Mouse (Mus musculus) midbrain, embryonic 13.5 days (tissue): ENCODE data around the gene Dlk2. TPM values are rescaled to one million over a fixed set of nuclear protein-coding genes. Genes with fewer than 3 reads are reported as not detected.
A peak's percentile ranks its signal among the peaks of the same experiment; 100 is the strongest.

Source experiments
- ATAC-seq: fragments of 200-750 bp; cut with Nextera tagmentation; 2 replicates; pipeline ENCODE4 v1.8.0; 2017; ENCODE audit warnings: mild to moderate bottlenecking, moderate TSS enrichment, moderate library complexity
- H3K27ac ChIP-seq: fragments of 300-500 bp; sonication (generic); 2 replicates; pipeline ENCODE4 v1.5.1; 2015; ENCODE audit warnings: inconsistent platforms, mild to moderate bottlenecking, moderate library complexity
- H3K27me3 ChIP-seq: fragments of 300-500 bp; sonication (generic); 2 replicates; pipeline ENCODE4 v1.6.1; 2015; ENCODE audit warnings: mild to moderate bottlenecking, inconsistent platforms
- H3K36me3 ChIP-seq: fragments of 300-500 bp; sonication (generic); 2 replicates; pipeline ENCODE4 v1.6.1; 2015; ENCODE audit warnings: mild to moderate bottlenecking, inconsistent platforms
- H3K4me1 ChIP-seq: fragments of 300-500 bp; sonication (generic); replicated peaks from 2 replicates; pipeline ENCODE4 v1.6.1; 2015; ENCODE audit warnings: inconsistent platforms
- H3K4me2 ChIP-seq: fragments of 300-500 bp; sonication (generic); replicated peaks from 2 replicates; pipeline ENCODE4 v1.6.1; 2015; ENCODE audit warnings: moderate library complexity, mild to moderate bottlenecking, inconsistent platforms
- H3K4me3 ChIP-seq: fragments of 300-500 bp; sonication (generic); replicated peaks from 2 replicates; pipeline ENCODE4 v1.5.1; 2015; ENCODE audit warnings: mild to moderate bottlenecking, inconsistent platforms
- H3K9ac ChIP-seq: fragments of 300-500 bp; sonication (generic); replicated peaks from 2 replicates; pipeline ENCODE4 v1.6.1; 2015; ENCODE audit warnings: mild to moderate bottlenecking, inconsistent platforms
- H3K9me3 ChIP-seq: fragments of 300-500 bp; sonication (generic); 2 replicates; pipeline ENCODE4 v1.6.1; 2016; ENCODE audit warnings: mild to moderate bottlenecking, inconsistent platforms
- WGBS: fragments of 180-500 bp; shearing (Covaris S2); methylation state at CpG from one replicate; pipeline ENCODE4 v1.1.7; 2015; 5-methylcytosine and 5-hydroxymethylcytosine counted together
- polyA plus RNA-seq: library from polyadenylated mRNA; unstranded; fragments of >200 nt; fragmentation: Nextera tagmentation; extraction: Ambion mirVana; gene quantifications from 2 replicates; pipeline ENCODE4 v1.2.1, GENCODE M21; 2015

The Dlk2 gene
- 7.3 and 7.5 TPM in 2 replicates for polyA plus RNA-seq

DNA sequence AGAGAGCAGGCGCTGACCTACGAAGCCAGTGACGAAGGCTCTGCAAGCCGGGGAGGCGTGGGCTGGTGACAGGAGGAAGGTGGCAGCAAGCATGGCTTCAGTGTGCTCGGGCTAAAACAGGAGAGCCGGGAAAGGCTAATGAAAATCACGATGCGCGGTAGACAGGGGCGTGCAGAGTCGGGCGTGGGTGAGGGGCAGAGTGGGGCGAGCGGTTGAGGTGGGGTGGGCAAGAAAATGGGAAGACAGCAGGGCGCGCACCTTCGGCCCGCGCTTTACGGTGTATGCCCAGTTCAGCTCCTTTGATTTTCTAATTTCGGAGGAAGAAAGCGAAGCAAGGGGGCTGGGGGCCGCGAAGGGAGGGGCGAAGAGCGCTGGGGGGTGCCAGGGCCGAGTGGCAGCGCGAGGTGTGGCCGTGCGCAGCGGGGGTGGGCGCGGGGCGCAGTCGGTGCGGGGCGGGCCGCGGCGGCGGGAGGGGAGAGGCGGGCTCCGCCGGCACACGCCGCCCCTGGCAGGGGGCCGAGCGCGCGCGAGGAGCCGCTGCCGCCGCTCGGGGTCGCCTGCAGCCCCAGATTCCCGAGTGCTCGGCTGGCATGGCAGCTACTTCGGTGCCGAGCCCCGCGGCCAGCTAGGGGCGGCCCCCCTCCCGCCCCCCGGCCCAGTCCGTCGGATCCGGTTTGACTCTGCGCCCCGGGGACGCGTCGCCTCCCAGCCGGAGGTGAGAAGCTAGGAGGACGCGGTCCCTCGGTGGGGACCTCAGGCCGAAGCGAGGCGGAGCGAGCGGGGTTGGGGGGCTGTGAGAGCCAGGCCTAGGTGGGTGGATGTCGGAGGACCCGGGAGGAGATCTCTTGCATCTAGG is at the start of gene Dlk2:
Gene Dlk2, plus strand, starts transcription at position 58 of the 856 bp plus-strand sequence.
- H3K27ac ChIP-seq: peak within 1 kb of the TSS; percentile 68
- WGBS: 0% methylated on average over 73 of the region's 86 CpGs
- peak within 1 kb of the TSS; percentile 99 for H3K4me2 ChIP-seq
- H3K4me1 ChIP-seq: peaks cover 19% of the 10 kb centered on the region
- peak; percentile 58 for ATAC-seq
- H3K4me3 ChIP-seq: peak within 1 kb of the TSS; percentile 75
- H3K9me3 ChIP-seq: no peaks in the 10 kb centered on the region
- peaks cover 69% of the 10 kb centered on the region for H3K27me3 ChIP-seq
- H3K9ac ChIP-seq: peak within 1 kb of the TSS; percentile 80
- peaks cover 8% of the 10 kb centered on the region; the same call in 1 of the 2 replicates for H3K36me3 ChIP-seq

DNA sequence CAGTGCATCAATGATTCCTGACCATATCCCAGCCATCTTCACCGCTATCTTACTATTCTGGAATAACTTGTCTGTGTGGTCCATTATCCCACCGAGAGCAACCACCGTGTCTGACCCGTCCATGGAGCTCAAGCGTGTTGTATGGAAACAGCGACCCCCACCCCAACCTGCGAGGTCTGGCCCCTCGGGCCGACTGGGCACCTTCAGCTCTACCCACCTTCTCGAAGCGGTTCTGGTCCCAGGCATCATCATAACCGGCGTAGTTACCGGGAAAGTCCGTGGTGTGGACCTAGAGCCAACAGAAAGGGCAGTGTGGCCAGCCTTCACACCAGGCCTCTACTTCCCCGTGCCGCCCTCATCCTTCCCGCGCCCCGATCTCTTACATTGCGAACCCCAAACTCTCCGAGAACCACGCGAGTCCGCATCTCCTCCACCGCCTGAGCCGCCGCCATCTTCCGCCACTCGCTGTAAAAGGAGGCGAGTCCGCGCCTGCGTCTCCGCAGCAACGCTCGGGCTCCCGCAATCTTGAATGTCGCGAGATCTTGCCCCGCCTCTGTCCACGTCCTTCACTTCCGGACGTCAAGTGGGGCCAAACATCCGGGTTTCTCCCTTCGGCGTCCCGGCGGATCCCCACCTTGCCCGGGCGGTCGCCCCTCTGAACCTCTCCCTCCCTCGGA is 49.6 kb upstream of the Dlk2 start, which contains the start of the genes Polr1c and Yipf3:
Gene Polr1c, minus strand, starts transcription at position 543 of the 677 bp plus-strand sequence.
Gene Yipf3, plus strand, starts transcription at position 569 of the 677 bp plus-strand sequence.
- Histone ChIP-seq H3K9ac (peak within 1 kb of the TSS; percentile 99), H3K4me2 (peak within 1 kb of the TSS; percentile 93), H3K4me1 (peaks cover 28% of the 10 kb centered on the region), H3K9me3 (no peaks in the 10 kb centered on the region), H3K4me3 (peak within 1 kb of the TSS; percentile 98), H3K36me3 (peaks cover 75% of the 10 kb centered on the region), H3K27ac (peak within 1 kb of the TSS; percentile 84), H3K27me3 (no peaks in the 10 kb centered on the region)
- under 1% methylated on average over 53 of the region's 53 CpGs for WGBS
- peak; percentile 94 for ATAC-seq

DNA sequence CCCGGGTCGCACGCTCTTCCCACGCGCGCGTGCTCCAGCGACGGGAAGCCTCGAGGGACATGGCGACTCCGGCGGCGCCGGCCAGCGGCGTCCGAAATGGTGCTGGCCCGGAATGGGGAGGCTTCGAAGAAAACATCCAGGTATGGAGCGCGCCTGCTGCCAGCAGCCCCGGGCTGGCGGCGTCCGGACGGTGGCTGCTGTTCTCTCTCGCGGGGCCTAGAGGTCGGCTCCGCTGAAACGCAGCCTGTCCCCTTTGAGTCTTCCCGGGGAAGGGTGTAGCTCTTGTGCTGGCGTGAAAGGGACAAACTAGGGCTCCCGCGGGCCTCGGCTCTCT is 49.1 kb upstream of the Dlk2 start:
- H3K4me3 ChIP-seq: peak overlapping the region; percentile 98
- H3K4me1 ChIP-seq: peaks cover 30% of the 10 kb centered on the region
- H3K4me2 ChIP-seq: peak overlapping the region; percentile 93
- 1% methylated on average over 37 of the region's 37 CpGs for WGBS
- peak; percentile 70 for ATAC-seq
- peaks cover 70% of the 10 kb centered on the region for H3K36me3 ChIP-seq
- no peaks in the 10 kb centered on the region for H3K27me3 ChIP-seq
- H3K9ac ChIP-seq: peak overlapping the region; percentile 99
- H3K9me3 ChIP-seq: no peaks in the 10 kb centered on the region
- H3K27ac ChIP-seq: peak overlapping the region; percentile 78

DNA sequence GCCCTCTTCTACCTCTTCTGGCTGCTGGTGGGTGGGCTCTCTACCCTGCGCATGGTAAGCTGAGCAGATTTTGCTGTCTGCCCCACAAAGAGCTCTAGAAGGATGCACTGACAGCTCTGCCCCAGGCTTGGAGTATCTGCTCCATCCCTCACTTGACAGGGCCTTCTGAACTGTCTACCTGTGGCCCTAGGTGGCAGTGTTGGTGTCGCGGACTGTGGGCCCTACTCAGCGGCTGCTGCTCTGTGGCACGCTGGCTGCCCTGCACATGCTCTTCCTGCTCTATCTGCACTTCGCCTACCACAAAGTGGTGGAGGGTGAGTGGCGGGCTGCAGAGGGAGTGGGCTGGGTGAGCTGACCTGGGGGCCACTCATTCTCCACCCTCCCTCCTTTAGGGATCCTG is 46.0 kb upstream of the Dlk2 start:
- Histone ChIP-seq H3K27ac (no peak overlapping the region), H3K4me2 (no peak overlapping the region), H3K9ac (no peak overlapping the region), H3K9me3 (no peaks in the 10 kb centered on the region), H3K27me3 (peaks cover 6% of the 10 kb centered on the region), H3K36me3 (peaks cover 40% of the 10 kb centered on the region), H3K4me1 (peaks cover 51% of the 10 kb centered on the region), H3K4me3 (no peak overlapping the region)
- ATAC-seq: no peak
- WGBS: 81% methylated on average over 7 of the region's 7 CpGs

DNA sequence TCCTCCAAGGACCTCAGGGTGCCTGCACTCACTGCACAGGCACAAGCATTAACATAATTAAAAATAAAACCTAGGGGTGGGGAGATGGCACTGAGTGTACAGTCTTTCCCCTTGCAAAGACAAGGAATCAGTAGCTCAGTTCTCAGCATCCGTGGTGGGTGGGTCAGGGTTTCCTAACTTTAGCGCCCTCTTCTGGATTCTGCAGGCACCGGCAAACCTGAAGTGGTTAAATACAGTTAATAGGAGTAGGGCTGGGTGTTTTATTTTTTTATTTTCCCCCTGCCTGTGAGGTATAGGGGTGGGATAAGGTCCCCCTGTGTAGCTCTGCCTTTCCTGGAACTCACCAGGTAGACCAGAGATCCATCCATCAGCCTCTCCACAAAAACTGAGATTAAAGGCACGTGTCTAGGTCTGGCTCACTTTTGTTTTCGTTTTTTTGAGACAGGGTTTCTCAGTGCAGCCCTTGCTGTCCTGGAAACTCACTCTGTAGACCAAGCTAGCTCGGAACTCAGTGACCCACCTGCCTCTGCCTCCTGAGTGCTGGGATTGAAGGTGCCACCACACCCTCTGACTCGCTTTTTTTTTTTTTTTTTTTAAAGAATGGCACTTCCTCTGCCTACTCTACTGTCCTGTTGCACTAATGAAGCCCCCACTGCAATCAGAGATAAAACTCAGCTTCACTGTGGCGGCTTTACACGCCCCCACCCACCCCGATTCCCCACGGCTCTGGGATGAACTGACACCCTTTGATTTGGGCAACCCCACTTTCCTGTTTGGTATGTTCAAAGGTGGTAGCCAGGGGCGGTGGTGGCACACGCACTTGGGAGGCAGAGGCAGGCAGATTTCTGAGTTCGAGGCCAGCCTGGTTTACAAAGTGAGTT is 44.4 kb upstream of the Dlk2 start:
- Histone ChIP-seq H3K4me1 (peaks cover 40% of the 10 kb centered on the region), H3K27me3 (peaks cover 6% of the 10 kb centered on the region), H3K4me2 (peak overlapping the region; percentile 98), H3K4me3 (peak overlapping the region; percentile 82), H3K9me3 (no peaks in the 10 kb centered on the region), H3K27ac (0 out of 2 replicates have a peak overlapping the region, but pooled peaks have one; percentile 70), H3K36me3 (peaks cover 50% of the 10 kb centered on the region), H3K9ac (peak overlapping the region; percentile 82; the same call in 1 of the 2 replicates)
- no peak for ATAC-seq
- 58% methylated on average over 14 of the region's 14 CpGs for WGBS

DNA sequence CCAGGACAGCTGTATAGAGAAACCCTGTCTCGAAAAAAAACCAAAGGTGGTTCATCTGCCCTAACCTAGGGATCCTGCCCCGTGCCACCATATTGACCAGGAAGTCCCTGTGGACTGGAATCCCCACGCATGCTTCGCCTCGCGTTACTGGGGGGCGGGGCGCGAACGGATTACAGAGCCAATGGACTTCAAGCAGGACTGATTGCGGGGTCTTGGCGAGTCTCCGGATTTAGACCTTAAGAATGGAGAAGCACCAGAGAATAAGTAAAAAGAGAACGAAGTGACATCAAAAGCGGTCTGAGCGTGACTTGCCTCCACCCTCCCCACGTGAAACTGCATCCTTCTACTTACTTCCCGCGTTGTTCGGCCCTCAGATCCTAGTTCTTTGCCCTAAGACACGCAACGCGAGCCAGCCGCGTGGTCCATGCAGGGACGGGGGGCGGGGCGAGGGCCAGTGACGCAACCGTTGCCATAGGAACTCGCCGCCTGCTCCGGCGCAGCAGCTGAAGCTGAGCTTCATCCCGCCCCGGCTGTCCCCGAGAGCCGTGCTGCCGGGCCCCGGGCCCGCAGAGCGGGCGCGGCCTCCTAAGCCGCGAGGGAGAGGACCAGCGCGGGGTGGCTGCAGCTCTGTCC is 43.7 kb upstream of the Dlk2 start, which contains the start of gene Lrrc73:
Gene Lrrc73, plus strand, starts transcription at position 80 of the 633 bp plus-strand sequence.
- Histone ChIP-seq H3K4me3 (peak within 1 kb of the TSS; percentile 82), H3K27me3 (peaks cover 6% of the 10 kb centered on the region), H3K4me2 (peak within 1 kb of the TSS; percentile 98), H3K27ac (peak within 1 kb of the TSS; percentile 70), H3K9me3 (no peaks in the 10 kb centered on the region), H3K9ac (peak within 1 kb of the TSS; percentile 82), H3K36me3 (peaks cover 58% of the 10 kb centered on the region), H3K4me1 (peaks cover 39% of the 10 kb centered on the region)
- ATAC-seq: peak; percentile 87
- WGBS: 2% methylated on average over 39 of the region's 48 CpGs

DNA sequence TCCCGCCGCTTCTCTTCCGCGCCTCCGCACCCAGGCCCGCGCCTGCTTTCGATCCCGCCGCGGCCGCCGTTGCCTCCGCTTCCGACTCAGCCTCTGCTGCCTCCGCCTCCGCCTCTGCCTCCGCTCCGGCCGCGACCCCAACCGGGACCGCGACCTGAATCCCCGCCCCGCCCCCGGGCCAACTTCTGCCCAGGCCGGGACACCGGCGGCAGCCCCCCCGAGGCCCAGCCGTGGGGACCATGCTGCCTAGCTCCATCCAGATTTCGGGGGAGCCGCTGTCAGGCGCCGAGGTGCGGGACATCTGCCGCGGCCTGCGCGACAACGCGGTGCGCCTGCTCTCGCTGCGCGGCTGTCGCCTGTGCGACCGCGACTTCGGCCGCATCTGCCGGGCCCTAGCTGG is 43.1 kb upstream of the Dlk2 start:
- peaks cover 6% of the 10 kb centered on the region for H3K27me3 ChIP-seq
- peak overlapping the region; percentile 98 for H3K4me2 ChIP-seq
- H3K27ac ChIP-seq: peak overlapping the region; percentile 70
- H3K36me3 ChIP-seq: peaks cover 62% of the 10 kb centered on the region
- ATAC-seq: peak; percentile 51
- H3K9me3 ChIP-seq: no peaks in the 10 kb centered on the region
- 0% methylated on average over 42 of the region's 54 CpGs for WGBS
- H3K9ac ChIP-seq: peak overlapping the region; percentile 82
- peak overlapping the region; percentile 82 for H3K4me3 ChIP-seq
- peaks cover 33% of the 10 kb centered on the region for H3K4me1 ChIP-seq

DNA sequence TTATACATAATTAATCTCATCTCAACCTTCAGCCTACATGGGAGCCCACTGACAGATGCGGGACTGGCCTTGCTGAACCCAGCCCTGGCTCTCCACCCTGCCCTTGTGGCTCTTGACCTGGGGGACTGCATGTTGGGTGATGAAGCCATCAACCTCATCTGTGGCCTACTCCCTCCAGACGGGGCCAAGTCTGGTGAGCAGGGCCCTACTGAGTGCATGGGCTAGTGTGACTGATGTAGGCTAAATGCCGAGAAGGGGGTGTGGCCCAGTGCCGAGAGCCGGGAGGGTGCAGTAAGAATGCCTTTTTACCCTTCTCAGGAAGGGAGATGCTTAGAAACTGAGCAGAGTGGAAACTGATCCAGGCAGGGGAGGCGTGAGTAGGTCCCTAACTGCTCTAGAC is 42.1 kb upstream of the Dlk2 start:
- 32% methylated on average over 6 of the region's 6 CpGs for WGBS
- H3K36me3 ChIP-seq: peaks cover 63% of the 10 kb centered on the region

DNA sequence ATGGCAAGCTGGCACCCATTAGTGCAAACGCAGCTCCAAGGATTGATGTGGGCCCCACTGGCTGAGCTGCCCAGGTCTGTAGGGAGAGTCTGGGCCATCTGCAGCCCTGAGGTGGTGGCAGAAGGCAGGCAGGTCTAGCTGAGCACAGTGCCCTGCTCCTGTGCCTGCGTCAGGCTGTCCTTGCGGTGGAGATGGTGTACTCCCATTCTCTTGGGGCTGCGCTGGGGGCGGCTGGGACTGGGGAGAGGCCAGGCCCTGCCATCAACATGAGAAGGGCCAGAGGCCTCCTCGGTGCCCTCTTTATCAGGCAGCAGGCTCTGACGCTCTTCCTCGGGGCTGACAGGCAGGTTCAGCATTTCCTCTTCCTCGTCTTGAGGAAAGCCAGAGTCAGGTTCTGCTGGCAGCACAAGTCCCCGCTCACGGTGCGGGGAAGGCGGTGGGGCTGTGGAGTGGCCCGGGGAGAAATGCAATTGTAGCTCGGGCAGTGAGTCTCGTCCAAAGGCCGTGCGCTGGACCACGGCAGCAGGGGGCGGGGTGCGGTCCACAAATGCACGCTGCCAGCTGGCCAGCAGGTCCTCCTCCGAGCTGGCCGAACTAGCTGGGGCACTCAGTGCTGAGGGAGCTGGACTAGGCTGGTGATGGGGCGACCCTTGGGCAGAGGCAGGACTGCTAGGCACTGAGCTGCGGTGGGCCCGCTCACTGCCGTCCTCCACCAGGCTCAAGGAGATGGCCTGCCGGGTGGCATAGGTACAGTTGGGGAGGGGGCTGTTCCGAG is 38.8 kb upstream of the Dlk2 start:
- ATAC-seq: no peak
- no peak overlapping the region for H3K9ac ChIP-seq
- H3K27me3 ChIP-seq: peaks cover 6% of the 10 kb centered on the region
- H3K9me3 ChIP-seq: no peaks in the 10 kb centered on the region
- WGBS: 79% methylated on average over 30 of the region's 30 CpGs
- no peak overlapping the region for H3K4me3 ChIP-seq
- H3K4me2 ChIP-seq: no peak overlapping the region
- no peak overlapping the region for H3K27ac ChIP-seq
- peaks cover 72% of the 10 kb centered on the region for H3K36me3 ChIP-seq
- peaks cover 22% of the 10 kb centered on the region for H3K4me1 ChIP-seq

More for the DNA sequence above, 42.1 kb upstream of the Dlk2 start:
- H3K4me3 ChIP-seq: peak overlapping the region; percentile 82
- peaks cover 26% of the 10 kb centered on the region for H3K4me1 ChIP-seq
- H3K4me2 ChIP-seq: peak overlapping the region; percentile 98
- H3K27ac ChIP-seq: no peak overlapping the region
- no peaks in the 10 kb centered on the region for H3K9me3 ChIP-seq
- no peak for ATAC-seq
- peaks cover 6% of the 10 kb centered on the region for H3K27me3 ChIP-seq
- H3K9ac ChIP-seq: peak overlapping the region; percentile 82

DNA sequence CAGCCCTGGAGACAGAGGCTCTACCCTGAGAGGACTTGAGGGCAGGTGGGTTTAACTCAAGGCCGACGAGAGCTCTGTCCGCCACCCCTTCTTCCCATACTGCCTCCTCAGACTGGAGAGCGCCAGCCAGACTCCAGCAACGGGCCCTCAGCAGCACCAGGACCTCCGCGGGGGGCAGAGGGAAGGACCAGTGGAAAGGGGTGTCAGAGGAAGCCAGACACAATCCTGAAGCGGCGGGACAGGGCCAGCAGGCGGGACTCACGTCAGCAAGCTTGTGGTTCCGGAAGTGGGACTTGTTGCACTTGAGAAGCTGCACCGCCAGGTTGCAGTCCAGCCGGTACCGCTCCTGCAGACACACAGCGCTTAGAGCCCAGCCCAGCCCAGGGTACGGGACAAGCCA is 37.5 kb upstream of the Dlk2 start:
- Histone ChIP-seq H3K9ac (no peak overlapping the region), H3K4me1 (peaks cover 14% of the 10 kb centered on the region), H3K9me3 (no peaks in the 10 kb centered on the region), H3K27me3 (peaks cover 5% of the 10 kb centered on the region), H3K36me3 (peaks cover 84% of the 10 kb centered on the region), H3K4me3 (no peak overlapping the region), H3K4me2 (no peak overlapping the region), H3K27ac (no peak overlapping the region)
- 90% methylated on average over 17 of the region's 17 CpGs for WGBS
- no peak for ATAC-seq
